Mouse (Mus musculus) left cerebral cortex, adult 2 months (tissue): Measurements from ENCODE around the gene Ano1. TPM values are rescaled to one million over a fixed set of nuclear protein-coding genes. Genes with fewer than 3 reads are reported as not detected.

Source experiments
- DNase-seq, 2 experiments: peaks; one replicate each; pipeline ENCODE4 v3.0.0; 2021 to 2022; ENCODE audit warnings: low spot score in 2 of 2, mixed read lengths in 1 of 2; ENCODE audit errors: extremely low spot score in 1 of 2
- H3K27ac ChIP-seq: fragments of 200-600 bp; 2 replicates; pipeline ENCODE4 v1.8.1; 2022
- H3K4me3 ChIP-seq: fragments of 200-600 bp; 2 replicates; pipeline ENCODE4 v1.8.1; 2022
- CTCF ChIP-seq: fragments of 200-600 bp; IDR thresholded peaks from 2 replicates; pipeline ENCODE4 v1.8.1; 2022; ENCODE audit warnings: antibody characterized with exemption, mild to moderate bottlenecking, moderate library complexity
- intact Hi-C: fragments of 180-260 bp; cut with DNase I; formaldehyde crosslinking; loops from one replicate; pipeline ENCODE4 v1.15.1; 2025
- long read RNA-seq, 2 experiments: library from polyadenylated mRNA; stranded (forward); transcript quantifications; one replicate each; pipeline ENCODE4 v2.0.0; 2021; ENCODE audit warnings: borderline mapping rate in 2 of 2
- total RNA-seq, 2 experiments: library from RNA; stranded (reverse); gene quantifications; 2 replicates each; pipeline ENCODE4 v1.2.3; 2021

Ano1 gene
- 1 to 10 TPM; 2.2 to 4.5 TPM for total RNA-seq
- long read RNA-seq, experiment 1, partial matches to known transcripts: 0 of 1 reads
- long read RNA-seq, experiment 1, other reads (novel, unspliced or antisense): 1 of 1 reads
- long read RNA-seq, experiment 2, partial matches to known transcripts: 0 of 1 reads
- long read RNA-seq, experiment 2, other reads (novel, unspliced or antisense): 1 of 1 reads

GRCm38 (mm10) chr7:144751833-144752232 lies at the start of gene Ano1:
TSS of gene Ano1 (minus strand) at chr7:144751974.
- no peak for TF ChIP-seq CTCF
- no peak for DNase-seq
- Histone ChIP-seq H3K27ac (no peak within 1 kb of the TSS), H3K4me3 (no peak within 1 kb of the TSS)
- intact Hi-C loops: no loop called here

DNA sequence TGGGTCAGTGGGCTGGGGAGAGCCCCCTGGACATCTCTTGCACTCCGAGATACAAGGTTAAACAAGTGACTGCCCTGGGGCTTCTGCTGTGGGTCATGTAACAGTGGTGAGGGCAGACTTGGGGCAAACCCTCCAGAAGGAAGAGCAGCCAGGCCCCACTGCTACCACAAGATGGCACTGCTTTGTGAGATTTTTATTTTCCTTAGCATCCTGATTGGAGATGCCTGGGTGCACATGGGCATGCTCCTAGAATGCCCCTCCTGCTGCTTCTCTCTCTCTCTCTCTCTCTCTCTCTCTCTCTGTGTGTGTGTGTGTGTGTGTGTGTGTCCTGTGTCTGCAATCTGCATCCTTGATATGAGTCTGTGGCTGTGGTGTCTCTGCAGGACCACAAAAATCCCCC lies 46.7 kb upstream of the Ano1 start:
- peak; percentile 24 to 30 for DNase-seq
- Histone ChIP-seq H3K27ac (no peak overlapping the region), H3K4me3 (no peak overlapping the region)
- intact Hi-C loops: loop anchor here (1.0 kb wide), 1 partner anchor 98 kb away; the partner anchor contains the start of gene Fgf15
- peak; percentile 69 for TF ChIP-seq CTCF

DNA sequence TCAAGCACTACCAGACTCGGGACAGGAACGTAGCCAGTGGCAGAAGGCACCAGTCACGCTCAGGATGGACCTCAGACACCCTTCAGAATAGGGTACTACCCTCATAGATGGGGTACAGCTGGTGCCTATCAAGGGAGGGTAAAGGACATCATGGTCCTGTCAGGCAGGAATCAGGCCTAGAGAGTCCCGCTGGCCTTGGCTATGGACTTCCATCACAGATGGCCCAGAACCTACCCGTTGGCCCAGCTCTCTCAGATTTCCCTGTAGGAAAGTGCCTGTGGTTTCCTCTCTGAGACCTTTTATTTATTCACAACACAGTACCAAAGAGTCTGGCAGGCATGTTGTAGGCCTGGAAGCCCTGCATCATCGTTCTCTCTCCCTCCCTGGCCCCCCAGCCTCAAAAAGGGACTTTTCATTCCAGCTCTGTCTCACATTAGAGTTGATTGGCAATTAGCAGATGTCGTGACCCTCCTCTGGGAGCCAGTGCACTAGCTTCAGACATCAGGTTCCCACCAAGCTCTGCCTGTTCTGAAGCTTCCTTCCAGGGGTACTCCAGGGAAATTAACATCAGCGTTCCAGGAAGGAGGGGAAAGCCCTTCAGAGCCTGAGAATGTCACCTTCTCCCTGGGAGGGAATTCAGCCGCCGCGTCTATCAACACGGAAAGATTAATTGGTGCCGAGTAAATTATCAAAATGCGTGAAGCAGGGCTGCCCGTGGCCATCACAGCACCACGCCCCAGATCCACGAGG lies 45.4 kb upstream of the Ano1 start:
- DNase-seq: no peak
- H3K4me3 ChIP-seq: no peak overlapping the region
- no peak for TF ChIP-seq CTCF
- no peak overlapping the region for H3K27ac ChIP-seq
- intact Hi-C loops: no loop called here

DNA sequence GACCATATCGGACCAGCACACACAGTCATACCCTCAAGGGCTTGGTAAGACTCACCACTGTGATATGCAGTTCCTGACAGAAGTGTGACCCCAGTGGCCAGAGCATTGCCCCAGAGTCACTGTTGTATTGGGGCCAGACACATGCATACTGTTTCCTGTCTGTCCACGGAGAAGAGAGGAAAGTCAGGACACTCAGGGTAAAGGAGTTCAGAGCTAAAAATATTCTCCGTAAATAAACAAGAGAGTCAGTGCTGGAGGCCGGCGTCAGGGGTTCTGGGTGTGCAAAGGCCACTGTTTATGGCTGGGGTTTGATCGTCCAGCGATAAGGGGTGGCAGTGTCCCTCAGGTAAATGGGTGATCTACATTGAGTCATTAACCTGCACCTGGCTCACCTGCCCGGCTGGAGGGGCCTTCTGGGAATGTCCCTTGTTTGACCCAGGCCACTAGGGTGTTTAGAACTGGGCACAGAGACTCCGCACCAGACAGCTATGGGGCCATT lies 44.3 kb upstream of the Ano1 start:
- intact Hi-C loops: no loop called here
- DNase-seq: no peak
- Histone ChIP-seq H3K4me3 (no peak overlapping the region), H3K27ac (no peak overlapping the region)
- no peak for TF ChIP-seq CTCF

DNA sequence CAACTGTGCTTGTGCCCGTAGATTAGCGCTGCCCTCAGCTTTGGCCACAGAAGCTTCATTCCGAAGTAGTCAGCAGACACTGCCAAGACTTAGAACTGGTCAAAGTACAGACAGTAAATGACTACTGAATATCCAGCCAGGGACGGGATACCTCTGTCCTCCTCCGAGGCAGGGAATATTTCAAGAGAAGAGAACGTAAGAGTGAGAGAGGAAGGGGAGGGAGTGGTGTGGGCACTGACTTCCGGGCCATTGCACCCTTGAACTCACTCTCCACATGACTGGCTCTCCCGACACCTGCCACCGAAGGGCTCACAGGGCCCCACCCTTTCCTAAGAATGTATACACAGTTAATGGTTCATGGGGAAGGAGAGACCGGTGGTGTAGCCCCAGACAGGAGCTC lies 41.5 kb upstream of the Ano1 start:
- Histone ChIP-seq H3K27ac (no peak overlapping the region), H3K4me3 (no peak overlapping the region)
- TF ChIP-seq CTCF: no peak
- intact Hi-C loops: no loop called here
- DNase-seq: no peak

- H3K27ac ChIP-seq: no peak overlapping the region
- no peak overlapping the region for H3K4me3 ChIP-seq
- TF ChIP-seq CTCF: no peak
- intact Hi-C loops: no loop called here
- DNase-seq: no peak
These were observed 39.7 kb upstream of the Ano1 start for GRCm38 (mm10) chr7:144791426-144791825.

DNA sequence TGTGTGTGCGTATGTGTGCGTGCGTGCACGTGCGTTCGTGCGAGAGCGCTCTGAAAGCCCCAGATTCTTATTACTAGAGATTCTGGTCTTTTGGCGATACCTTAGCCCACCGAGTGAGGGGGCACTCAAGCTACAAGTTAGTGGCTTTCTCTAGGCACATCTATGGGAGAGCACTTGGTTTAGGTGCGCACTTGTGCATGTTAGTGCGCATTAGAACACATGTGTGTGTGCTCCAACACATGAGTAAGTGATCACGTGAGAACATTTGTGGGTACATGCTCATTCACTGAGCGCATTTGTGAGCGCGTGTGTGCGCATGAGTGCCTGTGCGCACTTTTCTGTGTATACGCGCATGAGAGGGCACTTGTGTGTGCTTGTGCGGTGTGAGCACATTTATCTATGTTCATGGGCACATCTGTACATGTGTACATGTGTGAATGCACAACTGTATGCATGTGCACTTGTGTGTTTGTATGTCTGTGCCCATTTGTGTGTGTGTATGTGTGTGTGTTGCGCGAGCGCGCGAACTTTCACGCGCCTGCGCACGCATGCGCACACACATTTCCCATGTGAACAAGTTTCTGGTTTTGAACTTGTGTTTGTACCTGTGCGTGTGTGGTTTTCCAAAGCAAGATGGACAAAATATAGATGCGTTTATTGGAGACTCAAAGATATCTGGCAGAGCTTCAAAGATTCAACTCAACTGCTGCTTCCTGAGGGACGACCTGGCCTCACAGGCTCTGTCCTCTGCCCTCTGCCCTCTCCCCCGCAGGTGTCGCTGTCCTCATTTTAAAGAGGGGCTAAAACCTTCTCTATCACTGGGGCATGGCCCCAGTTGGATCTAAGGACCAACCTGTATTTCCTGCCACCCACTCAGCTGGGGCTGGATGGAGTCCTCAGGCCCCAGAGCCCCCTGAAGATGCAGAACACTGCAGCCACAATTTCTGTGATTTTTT lies 38.1 kb upstream of the Ano1 start:
- DNase-seq: no peak
- TF ChIP-seq CTCF: no peak; the same call in 1 of the 2 replicates

GRCm38 (mm10) chr7:144788631-144789030 lies 36.9 kb upstream of the Ano1 start:
- no peak for DNase-seq
- intact Hi-C loops: no loop called here
- Histone ChIP-seq H3K4me3 (no peak overlapping the region), H3K27ac (no peak overlapping the region)
- TF ChIP-seq CTCF: no peak

More for the DNA sequence above, 38.1 kb upstream of the Ano1 start:
- no peak overlapping the region for H3K27ac ChIP-seq
- intact Hi-C loops: no loop called here
- H3K4me3 ChIP-seq: peak overlapping the region; percentile 16; the same call in 1 of the 2 replicates

GRCm38 (mm10) chr7:144787501-144787900 lies 35.7 kb upstream of the Ano1 start:
- TF ChIP-seq CTCF: no peak
- Histone ChIP-seq H3K27ac (no peak overlapping the region), H3K4me3 (no peak overlapping the region)
- intact Hi-C loops: no loop called here
- no peak for DNase-seq

GRCm38 (mm10) chr7:144786571-144786970 lies 34.8 kb upstream of the Ano1 start:
- Histone ChIP-seq H3K27ac (no peak overlapping the region), H3K4me3 (no peak overlapping the region)
- TF ChIP-seq CTCF: no peak
- DNase-seq: no peak
- intact Hi-C loops: no loop called here

DNA sequence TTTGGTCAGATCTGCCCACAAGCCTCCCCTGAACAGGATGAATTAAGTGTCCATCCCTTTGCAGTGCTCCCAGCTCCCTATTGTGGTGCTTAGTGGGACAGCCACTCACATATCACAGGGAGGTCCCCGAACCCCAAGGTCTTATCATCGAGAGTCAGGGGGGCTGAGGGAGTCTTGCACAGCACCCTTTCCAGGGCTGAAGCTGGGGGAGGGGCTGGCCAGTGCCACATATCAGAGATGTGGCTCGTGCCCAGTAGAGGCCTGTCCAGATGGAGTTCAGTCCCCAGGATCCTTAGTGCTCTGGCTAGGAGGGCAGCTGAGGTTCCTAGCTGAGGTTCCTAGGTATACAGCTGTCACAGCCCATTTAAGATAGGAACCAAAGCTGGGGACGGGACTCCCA lies 32.4 kb upstream of the Ano1 start:
- intact Hi-C loops: no loop called here
- Histone ChIP-seq H3K27ac (no peak overlapping the region), H3K4me3 (no peak overlapping the region)
- DNase-seq: no peak
- TF ChIP-seq CTCF: no peak

DNA sequence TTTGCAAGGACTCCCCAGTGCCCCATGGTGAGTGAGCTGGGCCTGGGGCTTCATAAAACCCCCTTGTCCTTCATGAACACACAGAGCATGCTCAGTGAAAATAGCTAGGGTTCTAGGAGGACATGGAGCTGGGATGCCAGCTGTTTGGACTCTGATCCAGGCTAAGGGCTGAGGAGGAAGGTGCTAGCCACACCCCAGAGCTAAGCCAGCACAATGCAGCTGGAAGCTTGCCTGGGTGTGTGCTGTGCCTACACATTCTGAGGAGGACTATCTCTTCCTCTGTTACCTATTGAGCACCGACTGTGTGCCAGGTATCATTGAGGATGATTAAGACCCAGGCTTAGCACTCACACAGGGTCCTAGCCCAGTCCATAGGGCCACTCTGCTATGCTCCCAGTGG lies 30.6 kb upstream of the Ano1 start:
- no peak for DNase-seq
- no peak for TF ChIP-seq CTCF
- intact Hi-C loops: no loop called here
- Histone ChIP-seq H3K4me3 (no peak overlapping the region), H3K27ac (no peak overlapping the region)
